Mouse (Mus musculus): ENCODE results near the gene Tmem237. TPM values are rescaled to one million over a fixed set of nuclear protein-coding genes. Genes with fewer than 3 reads are reported as not detected.

Gene Tmem237
- polyA plus RNA-seq (2012; rRNA removed; ENCODE audit: low replicate concordance) = 0.34 and 0.56 TPM in 2 replicates

GRCm38 (mm10) chr1:59119720-59120457, at the start of gene Tmem237:
Gene Tmem237, minus strand, starts transcription at chr1:59120408.

GRCm38 (mm10) chr1:59163030-59163461, 42.8 kb upstream of the Tmem237 start, which contains the start of gene Mpp4:
Gene Mpp4, minus strand, starts transcription at chr1:59163389.

GRCm38 (mm10) chr1:59094705-59095104, 25.5 kb downstream of the Tmem237 start, which contains the start of gene C2cd6:
Gene C2cd6, minus strand, starts transcription at chr1:59094900.

Other genes starting within 250 kb of the Tmem237 start
- 8.5 and 15.5 TPM in 2 replicates for gene Trak2, start 147.0 kb downstream of the Tmem237 start, polyA plus RNA-seq (2012; rRNA removed; ENCODE audit: low replicate concordance)
- 6.5 and 7.5 TPM in 2 replicates for gene Stradb, start 146.9 kb downstream of the Tmem237 start, polyA plus RNA-seq (2012; rRNA removed; ENCODE audit: low replicate concordance)
- not detected in 2 replicates for gene C2cd6, start 25.5 kb downstream of the Tmem237 start, polyA plus RNA-seq (2012; rRNA removed; ENCODE audit: low replicate concordance)
- 2.6 and 4.0 TPM in 2 replicates for gene Mpp4, start 43.0 kb upstream of the Tmem237 start, polyA plus RNA-seq (2012; rRNA removed; ENCODE audit: low replicate concordance)
- 4.8 and 5.2 TPM in 2 replicates for gene Als2, start 116.8 kb upstream of the Tmem237 start, polyA plus RNA-seq (2012; rRNA removed; ENCODE audit: low replicate concordance)
- not detected in 2 replicates for gene Cdk15, start 136.5 kb upstream of the Tmem237 start, polyA plus RNA-seq (2012; rRNA removed; ENCODE audit: low replicate concordance)

Measured in duodenum, adult 2 months (tissue).